Mouse (Mus musculus) forebrain, postnatal 0 days (tissue): Measurements from ENCODE around the gene Eml1. TPM values are rescaled to one million over a fixed set of nuclear protein-coding genes. Genes with fewer than 3 reads are reported as not detected.
A peak's percentile ranks its signal among the peaks of the same experiment; 100 is the strongest.

Source experiments
- ATAC-seq: fragments of 200-750 bp; cut with Nextera tagmentation; 2 replicates; pipeline ENCODE4 v1.8.0; 2017; ENCODE audit warnings: mild to moderate bottlenecking, moderate library complexity
- DNase-seq: peaks from one replicate; pipeline ENCODE4 v3.0.0-alpha.2; 2015
- H3K27ac ChIP-seq: fragments of 300-500 bp; sonication (generic); 2 replicates; pipeline ENCODE4 v1.5.1; 2014; ENCODE audit warnings: low read depth, mild to moderate bottlenecking, antibody characterized with exemption, low read length, moderate library complexity, mixed read lengths
- H3K27me3 ChIP-seq: fragments of 300-500 bp; sonication (generic); 2 replicates; pipeline ENCODE4 v1.6.1; 2014; ENCODE audit warnings: mild to moderate bottlenecking, low read length, mixed read lengths; ENCODE audit not compliant: insufficient read depth
- H3K36me3 ChIP-seq: fragments of 300-500 bp; sonication (generic); 2 replicates; pipeline ENCODE4 v1.6.1; 2014; ENCODE audit warnings: mild to moderate bottlenecking, moderate library complexity; ENCODE audit not compliant: insufficient read depth
- H3K4me1 ChIP-seq: fragments of 300-500 bp; sonication (generic); 2 replicates; pipeline ENCODE4 v1.6.1; 2014; ENCODE audit warnings: antibody characterized with exemption; ENCODE audit not compliant: insufficient read depth
- H3K4me2 ChIP-seq: fragments of 300-500 bp; sonication (generic); 2 replicates; pipeline ENCODE4 v1.6.1; 2014; ENCODE audit warnings: low read depth, mild to moderate bottlenecking, moderate library complexity
- H3K4me3 ChIP-seq: fragments of 300-500 bp; sonication (generic); 2 replicates; pipeline ENCODE4 v1.5.1; 2014; ENCODE audit warnings: low read depth, low read length, mixed read lengths
- H3K9ac ChIP-seq: fragments of 300-500 bp; sonication (generic); 2 replicates; pipeline ENCODE4 v1.6.1; 2014; ENCODE audit warnings: mild to moderate bottlenecking
- H3K9me3 ChIP-seq: fragments of 300-500 bp; sonication (generic); 2 replicates; pipeline ENCODE4 v1.6.1; 2016; ENCODE audit warnings: low read length
- CTCF ChIP-seq: sonication (generic); IDR thresholded peaks from 2 replicates; pipeline ENCODE4 v1.5.1; 2016; ENCODE audit warnings: antibody characterized with exemption, control low read depth, low read depth
- WGBS: fragments of 180-500 bp; shearing (Covaris S2); extraction: QIAGEN DNeasy Blood & Tissue Kit; methylation state at CpG from one replicate; pipeline ENCODE4 v1.1.7; 2014; 5-methylcytosine and 5-hydroxymethylcytosine counted together
- polyA plus RNA-seq: library from polyadenylated mRNA; unstranded; fragments of >200 nt; fragmentation: Nextera tagmentation; extraction: Ambion mirVana; gene quantifications from 2 replicates; pipeline ENCODE4 v1.2.1, GENCODE M21; 2015
- total RNA-seq: library from RNA; depleted of rRNA; stranded (reverse); fragments of >200 nt; gene quantifications from 2 replicates; pipeline ENCODE4 v1.2.3, GENCODE M21; 2014

Gene Eml1
- total and polyA plus RNA-seq, 2 experiments from 2014 or later: 43.5 to 69.1 TPM

DNA sequence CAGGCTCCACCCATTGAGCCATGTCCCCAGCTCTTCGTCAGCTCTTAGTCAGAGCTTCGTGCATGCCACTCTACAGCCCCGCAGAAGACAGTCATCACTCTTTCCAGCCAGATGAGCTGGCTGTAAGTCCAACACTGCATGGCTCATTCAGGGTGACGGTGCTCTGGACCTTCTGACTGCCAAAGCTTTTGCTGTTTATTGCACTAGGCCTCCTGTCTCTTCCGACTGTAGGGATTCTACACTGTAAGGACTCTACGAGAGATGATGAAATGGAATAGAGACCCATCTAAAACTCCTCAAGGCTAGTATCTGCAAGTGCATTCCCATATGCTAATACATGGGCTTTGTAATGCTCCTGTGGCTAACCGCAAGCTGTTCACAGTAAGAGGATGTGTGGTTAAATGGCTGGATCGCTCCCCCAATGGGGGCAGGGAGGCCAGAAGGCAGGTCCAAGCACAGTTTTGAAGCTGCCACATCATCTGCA, 82.8 kb downstream of the Eml1 start:
- DNase-seq (no peak), ATAC-seq (no peak)
- WGBS: 79% methylated on average over 8 of the region's 8 CpGs
- Histone ChIP-seq H3K4me1 (peaks cover 3% of the 10 kb centered on the region; the same call in 1 of the 2 replicates), H3K4me3 (no peak overlapping the region), H3K9me3 (no peaks in the 10 kb centered on the region), H3K9ac (no peak overlapping the region), H3K36me3 (0 out of 2 replicates have a peak, but pooled peaks cover 6% of the 10 kb centered on the region), H3K27me3 (no peaks in the 10 kb centered on the region), H3K27ac (no peak overlapping the region), H3K4me2 (no peak overlapping the region)
- no peak for TF ChIP-seq CTCF

- Histone ChIP-seq H3K36me3 (0 out of 2 replicates have a peak, but pooled peaks cover 6% of the 10 kb centered on the region), H3K9ac (no peak overlapping the region), H3K9me3 (no peaks in the 10 kb centered on the region), H3K27me3 (no peaks in the 10 kb centered on the region), H3K27ac (peak overlapping the region; percentile 1; the same call in 1 of the 2 replicates), H3K4me2 (no peak overlapping the region), H3K4me3 (no peak overlapping the region), H3K4me1 (peaks cover 3% of the 10 kb centered on the region; the same call in 1 of the 2 replicates)
- DNase-seq (peak; percentile 82), ATAC-seq (peak; percentile 66; the same call in 1 of the 2 replicates)
- WGBS: 63% methylated on average over 4 of the region's 4 CpGs
- no peak; the same call in 1 of the 2 replicates for TF ChIP-seq CTCF
These were observed 84.2 kb downstream of the Eml1 start for GRCm38 (mm10) chr12:108455004-108455403.

GRCm38 (mm10) chr12:108472898-108473297, 102.1 kb downstream of the Eml1 start:
- no peak for TF ChIP-seq CTCF
- DNase-seq: no peak
- Histone ChIP-seq H3K4me3 (no peak overlapping the region), H3K4me2 (no peak overlapping the region), H3K9ac (no peak overlapping the region), H3K36me3 (peaks cover 29% of the 10 kb centered on the region), H3K27ac (no peak overlapping the region), H3K4me1 (no peaks in the 10 kb centered on the region), H3K27me3 (no peaks in the 10 kb centered on the region), H3K9me3 (no peaks in the 10 kb centered on the region)
- ATAC-seq: no peak
- WGBS: 95% methylated on average over 1 of the region's 1 CpGs

DNA sequence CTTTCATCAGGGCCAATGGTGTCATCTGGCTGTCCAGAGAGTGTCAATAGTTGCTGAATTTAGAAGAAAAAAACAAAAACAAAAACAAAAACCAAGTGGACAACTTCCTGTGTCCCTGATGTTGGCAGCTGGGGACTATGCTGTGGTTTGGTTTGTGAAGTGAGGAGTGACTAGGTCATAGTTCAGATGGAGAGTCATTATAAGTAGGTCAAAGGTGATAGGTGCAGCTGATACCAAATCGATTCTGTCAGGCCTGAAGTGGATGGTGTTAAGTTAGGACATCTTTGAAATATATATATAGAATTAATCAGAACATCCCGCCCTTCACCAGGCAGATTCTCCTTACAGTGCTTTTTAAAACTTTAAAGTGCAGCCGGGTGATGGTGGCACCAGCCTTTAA, 103.7 kb downstream of the Eml1 start:
- no peaks in the 10 kb centered on the region for H3K4me1 ChIP-seq
- H3K4me3 ChIP-seq: no peak overlapping the region
- ATAC-seq (no peak), DNase-seq (no peak)
- peaks cover 29% of the 10 kb centered on the region for H3K36me3 ChIP-seq
- WGBS: 86% methylated on average over 3 of the region's 3 CpGs
- H3K9ac ChIP-seq: no peak overlapping the region
- no peak overlapping the region for H3K27ac ChIP-seq
- H3K27me3 ChIP-seq: no peaks in the 10 kb centered on the region
- no peaks in the 10 kb centered on the region for H3K9me3 ChIP-seq
- H3K4me2 ChIP-seq: no peak overlapping the region
- no peak for TF ChIP-seq CTCF

GRCm38 (mm10) chr12:108478714-108479113, 108.0 kb downstream of the Eml1 start:
- peaks cover 12% of the 10 kb centered on the region for H3K36me3 ChIP-seq
- H3K9ac ChIP-seq: no peak overlapping the region
- ATAC-seq (no peak), DNase-seq (no peak)
- WGBS: 64% methylated on average over 5 of the region's 5 CpGs
- no peak overlapping the region for H3K4me2 ChIP-seq
- no peak overlapping the region for H3K4me3 ChIP-seq
- TF ChIP-seq CTCF: no peak
- H3K27ac ChIP-seq: no peak overlapping the region
- H3K27me3 ChIP-seq: no peaks in the 10 kb centered on the region
- H3K9me3 ChIP-seq: no peaks in the 10 kb centered on the region
- H3K4me1 ChIP-seq: no peaks in the 10 kb centered on the region

GRCm38 (mm10) chr12:108480704-108481365, 110.1 kb downstream of the Eml1 start:
- no peak for ATAC-seq
- H3K27ac ChIP-seq: no peak overlapping the region
- H3K4me3 ChIP-seq: no peak overlapping the region
- no peak for TF ChIP-seq CTCF
- H3K36me3 ChIP-seq: peaks cover 5% of the 10 kb centered on the region
- no peak overlapping the region for H3K4me2 ChIP-seq
- no peaks in the 10 kb centered on the region for H3K4me1 ChIP-seq
- DNase-seq: no peak
- H3K9ac ChIP-seq: no peak overlapping the region
- H3K9me3 ChIP-seq: no peaks in the 10 kb centered on the region
- H3K27me3 ChIP-seq: no peaks in the 10 kb centered on the region
- 5% methylated on average over 9 of the region's 9 CpGs for WGBS

DNA sequence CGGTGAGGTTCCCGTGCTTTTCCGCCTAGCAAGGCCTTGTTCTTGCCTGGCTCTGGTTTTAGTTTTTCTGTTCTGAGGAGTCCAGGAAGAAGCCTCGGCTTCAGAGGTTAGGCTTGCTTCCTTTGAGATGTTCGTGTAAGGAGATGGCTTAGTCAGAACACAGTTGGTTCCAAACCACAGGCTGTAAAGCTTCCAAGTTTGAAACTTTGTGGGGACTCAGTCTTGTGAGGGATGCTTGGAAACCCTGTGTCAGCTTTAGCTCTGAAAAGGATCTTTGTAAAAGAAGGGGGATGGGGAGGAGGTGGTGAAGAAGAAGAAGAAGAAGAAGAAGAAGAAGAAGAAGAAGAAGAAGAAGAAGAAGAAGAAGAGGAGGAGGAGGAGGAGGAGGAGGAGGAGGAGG, 118.3 kb downstream of the Eml1 start:
- no peaks in the 10 kb centered on the region for H3K27me3 ChIP-seq
- no peak for ATAC-seq
- no peak overlapping the region for H3K9ac ChIP-seq
- no peak for TF ChIP-seq CTCF
- 71% methylated on average over 5 of the region's 5 CpGs for WGBS
- H3K4me2 ChIP-seq: no peak overlapping the region
- no peak overlapping the region for H3K4me3 ChIP-seq
- no peak for DNase-seq
- peaks cover 12% of the 10 kb centered on the region; the same call in 1 of the 2 replicates for H3K4me1 ChIP-seq
- H3K36me3 ChIP-seq: no peaks in the 10 kb centered on the region
- H3K27ac ChIP-seq: no peak overlapping the region
- no peaks in the 10 kb centered on the region for H3K9me3 ChIP-seq
